Mouse (Mus musculus) large intestine, adult 2 months (tissue): Measurements from ENCODE around the gene Kcnq5. TPM values are rescaled to one million over a fixed set of nuclear protein-coding genes. Genes with fewer than 3 reads are reported as not detected.

Experiments used
- DNase-seq: peaks from one replicate; pipeline ENCODE4 v3.0.0-alpha.2; 2012; ENCODE audit warnings: low read depth, low spot score
- WGBS: fragments of 180-500 bp; shearing (Covaris S2); methylation state at CpG from one replicate; pipeline ENCODE4 v1.1.7; 2018; 5-methylcytosine and 5-hydroxymethylcytosine counted together
- polyA plus RNA-seq: library from polyadenylated mRNA; depleted of rRNA; stranded (reverse); fragments of >200 nt; gene quantifications from 2 replicates; pipeline ENCODE4 v1.2.3, GENCODE M21; 2012; rRNA removed

The Kcnq5 gene
- polyA plus RNA-seq: 0.11 and 0.16 TPM in 2 replicates

DNA sequence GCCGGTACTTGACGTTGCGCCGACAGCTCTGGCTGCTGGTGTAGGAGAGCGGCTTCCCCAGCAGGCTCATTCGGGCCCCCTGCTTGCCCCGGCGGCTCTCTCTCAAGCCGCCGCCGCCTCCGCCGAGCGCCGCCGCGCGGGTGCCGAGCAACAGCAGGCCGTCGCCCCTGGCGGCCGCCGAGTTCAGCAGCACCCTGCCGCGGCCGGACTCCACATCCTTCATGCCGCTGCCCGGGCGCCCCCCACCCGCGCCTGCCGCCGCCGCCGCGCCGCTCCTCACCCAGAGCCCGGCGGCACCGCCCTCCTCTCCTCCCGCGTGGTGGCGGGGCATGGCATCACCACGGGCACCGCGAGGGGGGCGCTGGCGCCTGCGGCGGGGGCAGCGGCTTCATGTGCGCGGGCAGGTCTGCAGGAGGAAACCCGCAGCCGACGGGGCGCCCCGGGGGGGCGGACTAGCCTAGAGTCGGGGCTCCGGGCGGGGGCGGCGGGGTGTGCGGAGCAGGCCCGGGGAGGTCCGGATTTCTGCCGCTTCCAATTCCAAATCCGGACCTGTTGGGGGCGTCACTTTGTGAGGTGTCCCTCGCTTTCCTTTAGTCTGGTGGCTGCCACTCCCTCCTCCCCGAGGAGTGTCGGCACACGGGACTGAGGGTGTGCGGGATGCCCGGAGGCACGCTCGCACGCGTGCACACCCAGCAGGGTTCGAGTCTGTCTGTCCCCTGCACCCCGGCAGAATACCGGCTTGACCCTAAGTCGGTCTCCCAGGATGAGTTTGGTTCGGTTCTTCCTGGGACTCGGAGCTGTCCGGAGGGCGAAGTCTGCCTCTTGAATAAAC, at the start of gene Kcnq5:
Gene Kcnq5 (minus strand): TSS at position 692 of the 832 bp plus-strand sequence.
- DNase-seq: no peak
- WGBS: 3% methylated on average over 89 of the region's 89 CpGs

DNA sequence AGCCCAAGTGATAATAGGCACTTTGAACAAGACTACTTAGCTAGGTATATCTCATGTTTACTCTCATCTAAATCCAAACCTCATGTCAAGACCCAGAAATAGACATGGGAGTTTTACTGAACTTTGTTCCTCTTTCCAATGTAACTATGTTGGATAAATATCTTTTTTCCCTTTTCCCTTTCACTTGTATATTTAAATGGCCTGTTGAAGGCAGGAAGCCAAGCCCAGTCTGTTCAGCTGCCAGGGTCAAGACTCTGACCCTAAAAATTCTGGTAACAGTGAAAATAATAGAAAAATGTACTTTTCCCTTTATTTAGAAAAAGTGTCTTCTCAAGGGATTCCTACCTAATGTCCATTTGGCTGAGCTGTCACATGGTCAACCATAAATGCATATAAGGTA, 18.0 kb upstream of the Kcnq5 start:
- no peak for DNase-seq

DNA sequence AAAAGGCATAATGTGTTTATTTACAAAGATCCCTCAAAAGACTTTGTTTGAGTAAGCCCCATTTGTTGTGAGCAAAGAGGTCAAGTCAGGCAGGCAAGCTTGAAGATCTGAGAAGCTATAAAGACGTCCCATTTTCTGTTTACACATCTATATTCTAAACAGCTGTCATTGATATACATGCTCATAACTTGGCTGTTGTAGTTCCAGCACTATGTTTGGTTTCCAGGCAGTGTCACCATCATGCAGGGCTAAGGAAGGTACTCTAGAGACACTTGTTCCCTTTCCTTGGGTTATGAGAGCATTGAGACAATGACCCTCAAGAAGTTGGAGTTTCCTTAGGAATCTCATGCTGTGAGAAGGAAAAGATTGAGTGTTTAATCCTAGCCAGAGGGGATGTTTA, 17.6 kb upstream of the Kcnq5 start:
- 10% methylated on average over 1 of the region's 1 CpGs for WGBS
- no peak for DNase-seq

DNA sequence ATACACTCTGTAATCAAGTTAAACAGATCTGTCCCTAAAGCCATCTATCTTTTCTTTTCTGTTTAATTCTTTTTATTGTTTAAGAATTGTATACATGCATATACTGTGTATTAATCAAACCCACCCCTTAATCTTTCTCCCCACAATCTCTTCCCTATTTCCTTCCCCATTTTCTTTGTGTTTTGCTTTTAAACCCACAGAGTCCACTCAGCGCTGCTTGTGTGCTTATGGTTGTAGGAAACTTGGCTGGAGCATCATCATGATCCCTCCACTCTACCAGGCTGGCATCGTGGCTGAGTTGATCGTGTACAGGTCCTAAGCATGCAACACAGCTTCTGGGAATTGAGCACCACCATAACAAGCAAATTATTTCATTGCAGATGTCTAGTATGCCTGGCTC, 12.3 kb upstream of the Kcnq5 start:
- DNase-seq: no peak
- WGBS: 77% methylated on average over 3 of the region's 3 CpGs

DNA sequence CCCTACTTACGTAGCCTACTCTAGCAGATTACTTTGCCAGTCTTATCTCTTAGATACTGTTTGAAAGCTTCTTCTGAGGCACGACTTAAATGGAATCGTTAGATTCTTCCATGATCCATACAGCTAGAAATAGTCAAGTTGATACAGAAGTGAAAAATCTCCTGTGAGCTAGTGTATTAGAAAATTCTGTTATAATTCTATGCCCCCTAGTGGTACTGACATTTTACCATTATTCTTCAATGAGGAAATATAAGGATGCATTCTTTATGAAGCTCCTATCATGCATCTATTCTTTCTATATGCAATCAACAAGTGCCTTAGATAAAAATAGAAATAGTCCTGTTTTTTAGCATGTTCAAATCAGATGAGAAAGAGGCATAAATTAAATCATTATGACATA, 5.4 kb upstream of the Kcnq5 start:
- DNase-seq: no peak
- WGBS: 76% methylated on average over 3 of the region's 3 CpGs

DNA sequence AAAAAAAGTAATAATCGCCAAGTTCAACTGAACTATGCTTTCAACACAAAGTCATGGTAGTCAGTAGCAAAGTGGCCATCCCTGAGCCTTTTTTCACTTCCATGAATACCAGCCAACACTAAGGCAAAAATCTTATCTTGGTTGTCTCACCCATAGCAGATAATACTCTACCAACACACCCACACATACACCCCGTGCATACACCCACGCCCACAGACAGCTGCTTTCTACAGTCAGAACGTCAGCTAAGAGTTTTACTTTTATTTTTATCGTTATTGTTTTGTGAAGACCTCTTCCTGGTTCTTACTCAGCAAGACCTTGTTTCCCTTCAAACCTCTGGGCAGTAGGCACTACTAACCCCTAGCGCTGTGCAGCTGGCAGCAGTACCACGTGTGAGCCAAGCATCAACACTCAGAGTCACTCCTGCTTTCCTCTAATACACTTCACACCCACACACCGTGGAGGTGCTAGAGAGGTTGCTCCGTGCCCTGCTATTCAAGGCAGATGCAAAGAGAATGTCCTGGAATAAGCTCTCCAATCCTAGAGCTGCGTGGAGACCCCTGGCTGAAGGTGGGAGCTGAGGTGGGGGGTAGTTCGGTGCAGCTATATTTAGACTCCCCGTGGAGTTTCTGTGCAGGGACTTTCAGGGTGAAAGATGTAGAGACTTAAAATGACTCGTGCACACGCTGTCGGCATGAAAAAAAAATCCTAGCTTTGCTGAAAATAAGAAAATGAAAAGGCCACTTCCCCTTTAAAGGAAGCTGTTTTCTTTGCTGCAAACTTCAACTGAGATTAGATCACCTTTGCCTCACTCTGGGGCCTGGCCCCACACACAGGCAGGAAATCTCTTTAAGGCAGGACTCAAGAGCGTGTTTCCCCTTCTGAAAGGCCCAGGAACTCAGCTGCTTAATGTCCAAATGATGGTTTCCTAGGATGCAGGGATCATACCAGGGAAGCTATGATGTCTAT, 1.4 kb upstream of the Kcnq5 start:
- DNase-seq: no peak
- WGBS: 46% methylated on average over 16 of the region's 16 CpGs

DNA sequence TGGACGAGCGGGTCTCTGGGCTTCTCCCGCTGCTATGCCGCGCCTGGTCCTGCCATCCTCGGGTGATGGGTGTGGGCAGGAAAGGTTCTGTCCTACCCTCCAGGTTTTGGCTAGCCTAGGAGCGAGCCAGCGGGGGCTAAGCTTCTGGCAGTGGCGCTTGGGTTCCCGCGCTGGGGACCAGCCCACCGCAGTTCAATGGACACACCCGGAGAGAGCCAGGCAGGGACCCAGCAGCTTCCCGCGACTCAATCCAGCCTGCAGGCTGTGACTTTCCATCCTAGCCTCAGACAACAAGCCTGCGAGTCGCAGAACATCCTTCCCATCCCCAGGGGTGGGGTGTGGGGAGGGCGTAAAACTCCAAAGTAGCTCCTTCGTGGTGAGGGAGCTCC, 335 bp upstream of the Kcnq5 start:
- WGBS: 2% methylated on average over 19 of the region's 19 CpGs
- no peak for DNase-seq

DNA sequence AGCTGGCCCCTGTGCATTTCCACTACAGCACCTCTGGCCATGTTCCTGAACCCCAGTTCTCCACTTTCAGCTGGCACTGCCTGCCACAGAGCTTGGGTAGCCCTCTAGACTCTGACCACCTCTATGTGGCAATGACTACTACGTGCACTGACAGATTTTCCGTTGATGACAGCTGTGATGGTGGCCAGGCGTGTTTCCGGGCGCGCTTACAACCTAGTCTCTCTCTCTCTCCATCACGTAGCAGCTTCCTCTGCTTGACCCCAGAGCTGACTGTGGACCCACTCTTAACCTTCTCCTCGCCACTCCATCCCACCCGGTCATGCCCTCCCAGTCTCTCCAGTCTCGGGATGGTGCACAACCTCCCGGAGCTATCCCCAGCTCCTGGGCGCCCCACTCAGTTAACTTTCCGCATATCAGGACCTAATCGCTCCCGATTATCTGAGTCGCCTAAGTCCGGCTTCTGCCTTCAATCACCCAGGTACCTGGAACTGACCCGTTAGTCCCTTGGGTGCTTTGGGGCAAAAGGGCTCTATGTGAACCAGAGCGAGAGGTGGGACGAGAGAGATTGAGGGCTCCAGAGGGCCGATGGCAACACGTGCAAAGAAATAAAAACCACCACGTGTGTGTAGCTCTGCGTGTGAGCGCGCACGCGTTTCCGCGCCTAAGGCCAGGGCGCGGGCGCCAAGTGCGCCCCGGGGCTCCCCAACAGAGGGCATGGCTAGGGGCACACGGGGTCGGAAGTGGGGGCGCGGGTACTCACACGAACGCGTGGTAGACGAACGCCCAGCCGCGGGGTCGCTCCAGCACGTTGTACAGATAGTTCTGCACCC, 1.1 kb downstream of the Kcnq5 start:
- 2% methylated on average over 48 of the region's 48 CpGs for WGBS
- DNase-seq: no peak

DNA sequence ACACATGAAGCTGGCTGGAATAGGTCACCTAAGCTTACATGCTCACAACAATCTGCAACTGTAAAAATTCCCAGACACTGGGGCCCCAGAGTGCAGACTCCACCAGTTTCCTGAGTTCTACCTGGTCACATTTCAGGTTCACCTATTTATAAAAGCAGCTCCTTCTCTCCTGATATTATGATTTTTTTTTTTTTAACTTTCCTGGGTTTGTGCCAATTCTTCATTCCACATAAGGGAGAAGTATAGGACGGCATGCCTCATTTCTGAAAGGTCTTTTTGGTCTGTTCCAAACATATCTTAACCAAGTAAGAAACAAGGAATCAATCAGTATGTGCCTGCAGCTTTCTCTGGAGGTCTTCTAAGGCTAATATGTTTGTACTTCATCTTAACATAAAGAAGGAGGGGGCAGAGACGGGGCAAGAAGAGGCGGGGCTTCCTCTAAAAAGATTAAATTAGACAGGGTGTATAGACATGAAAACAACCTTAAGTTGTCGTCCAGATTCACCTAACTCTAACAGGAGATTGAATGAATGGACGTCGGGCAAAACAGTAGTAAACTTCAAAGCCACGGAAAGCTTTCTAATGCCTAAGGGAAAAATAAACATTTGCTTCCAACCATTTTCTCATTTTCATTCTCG, 2.0 kb downstream of the Kcnq5 start:
- WGBS: 11% methylated on average over 8 of the region's 8 CpGs
- DNase-seq: no peak

DNA sequence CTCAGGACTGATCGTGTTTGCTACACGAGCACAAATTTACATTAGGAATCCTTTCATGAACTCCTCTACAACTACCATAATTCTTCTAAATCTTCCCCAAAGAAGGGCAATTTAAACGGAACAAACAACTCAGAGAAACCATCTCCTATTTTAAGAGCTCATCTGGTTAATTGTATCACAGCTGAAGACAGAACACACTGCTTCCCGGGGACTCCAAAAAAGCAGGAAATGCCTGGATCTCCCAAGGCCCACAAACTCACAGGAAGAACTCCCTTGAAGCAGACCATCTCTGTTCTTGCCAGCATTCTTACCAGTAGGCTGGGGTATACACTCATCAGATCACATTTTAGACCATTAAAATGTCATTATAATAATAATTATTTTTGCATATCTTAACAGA, 3.7 kb downstream of the Kcnq5 start:
- WGBS: 48% methylated on average over 4 of the region's 4 CpGs
- DNase-seq: no peak

DNA sequence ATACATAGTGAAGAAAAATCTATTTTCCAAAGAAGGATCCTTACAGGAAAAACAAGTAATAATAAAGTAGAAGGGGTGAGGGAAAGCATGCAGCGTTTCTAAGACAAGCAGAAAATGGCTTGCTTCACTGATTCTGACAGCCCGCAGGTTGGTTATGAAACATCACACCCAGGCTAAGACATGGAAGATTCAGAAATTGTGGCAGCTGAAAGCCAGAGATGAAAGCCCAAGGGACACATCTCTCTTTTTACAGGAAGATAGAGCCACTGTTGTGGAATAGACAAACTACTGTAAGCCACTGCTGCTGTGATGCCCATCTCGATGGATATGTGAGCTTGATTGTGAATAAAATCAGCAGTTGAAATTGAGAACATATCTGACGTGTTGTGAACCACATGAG, 20.9 kb downstream of the Kcnq5 start:
- DNase-seq: no peak
- WGBS: 76% methylated on average over 4 of the region's 4 CpGs

DNA sequence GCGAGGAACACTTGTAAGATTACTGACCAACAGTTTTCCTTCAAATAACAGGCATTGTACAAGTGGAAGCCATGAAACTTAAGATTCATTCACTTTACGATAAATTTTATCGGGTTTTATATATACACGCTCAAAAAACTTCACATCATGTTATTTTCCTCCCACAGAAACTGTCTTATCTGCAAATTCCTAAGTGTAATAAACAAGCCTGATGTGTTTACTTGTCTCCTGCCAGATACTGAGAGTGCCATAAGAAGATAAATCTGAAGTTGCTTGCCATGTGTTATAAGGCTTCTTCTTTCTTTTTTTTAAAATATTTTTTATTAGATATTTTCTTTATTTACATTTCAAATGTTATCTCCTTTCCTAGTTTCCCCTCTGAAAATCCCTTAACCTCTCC, 34.6 kb downstream of the Kcnq5 start:
- WGBS: 65% methylated on average over 4 of the region's 4 CpGs

DNA sequence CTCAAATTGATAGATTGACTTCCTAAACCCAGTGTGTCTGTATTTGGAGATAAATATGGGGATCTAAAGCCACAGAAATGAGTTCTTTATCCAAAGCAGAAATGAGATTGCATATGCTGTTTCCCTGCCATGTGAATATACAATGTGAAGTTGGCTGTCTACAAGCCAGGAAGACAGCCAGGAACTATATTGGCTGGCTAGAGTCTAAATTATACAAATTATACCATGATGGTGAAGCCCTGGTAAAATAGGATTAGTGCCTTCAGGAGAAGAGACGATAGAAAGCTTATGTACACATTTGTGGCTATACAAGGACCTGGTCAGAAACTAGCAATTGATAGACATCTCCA, 38.5 kb downstream of the Kcnq5 start:
- 85% methylated on average over 1 of the region's 1 CpGs for WGBS
- no peak for DNase-seq

More for the DNA sequence above, 34.6 kb downstream of the Kcnq5 start:
- no peak for DNase-seq

DNA sequence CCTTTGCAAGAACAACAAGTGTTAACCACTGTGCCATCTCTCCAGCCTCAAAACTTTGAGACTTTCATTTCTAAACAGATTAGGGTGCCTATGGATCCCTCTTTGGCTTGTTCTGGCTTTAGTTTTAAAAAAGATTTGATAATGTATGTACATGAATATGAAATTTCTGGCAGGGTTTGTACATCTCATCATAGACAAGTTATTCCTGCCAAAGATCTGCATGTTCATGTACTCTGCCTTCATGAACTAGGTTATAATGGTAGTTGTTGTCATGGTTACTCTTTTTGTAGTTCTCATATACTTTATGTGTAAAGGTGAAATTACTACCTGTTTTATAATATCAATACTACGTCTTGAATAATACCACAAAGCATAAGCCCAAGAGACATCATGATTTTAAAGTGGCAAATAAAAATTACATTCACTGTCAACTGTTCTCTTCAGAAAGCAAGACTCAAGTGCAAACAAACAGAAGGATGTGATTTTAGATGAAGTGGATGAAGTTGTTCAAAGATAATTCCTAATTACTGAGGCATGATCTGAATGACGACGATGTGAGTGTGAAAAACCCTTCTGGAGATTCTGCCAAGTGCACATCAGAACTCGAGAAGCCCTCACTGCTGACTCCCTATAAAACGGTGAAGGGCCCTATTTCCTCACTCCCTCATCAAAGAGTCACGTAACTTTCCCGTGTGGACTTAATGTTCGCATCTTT, 39.0 kb downstream of the Kcnq5 start:
- WGBS: 76% methylated on average over 8 of the region's 8 CpGs

DNA sequence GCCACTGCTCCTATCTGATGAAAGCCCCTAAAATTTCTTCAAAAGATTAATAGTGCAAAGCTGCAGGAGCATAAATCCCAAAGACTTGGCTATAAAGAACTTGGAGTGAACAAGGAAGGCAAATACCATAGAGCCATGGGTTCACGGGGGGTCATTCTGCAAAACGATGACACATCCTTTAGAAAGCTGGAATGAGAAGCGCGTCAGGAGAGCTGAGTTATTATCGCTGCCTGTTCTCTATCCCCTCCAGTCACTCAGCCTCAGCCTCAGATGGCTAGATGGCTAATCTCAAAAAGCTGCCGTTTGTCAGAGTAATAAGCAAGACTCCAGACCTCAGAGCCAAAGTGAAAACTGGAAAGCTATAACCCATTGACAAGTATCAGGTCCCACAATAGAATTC, 42.5 kb downstream of the Kcnq5 start:
- WGBS: 70% methylated on average over 6 of the region's 6 CpGs
- no peak for DNase-seq

More for the DNA sequence above, 39.0 kb downstream of the Kcnq5 start:
- no peak for DNase-seq

DNA sequence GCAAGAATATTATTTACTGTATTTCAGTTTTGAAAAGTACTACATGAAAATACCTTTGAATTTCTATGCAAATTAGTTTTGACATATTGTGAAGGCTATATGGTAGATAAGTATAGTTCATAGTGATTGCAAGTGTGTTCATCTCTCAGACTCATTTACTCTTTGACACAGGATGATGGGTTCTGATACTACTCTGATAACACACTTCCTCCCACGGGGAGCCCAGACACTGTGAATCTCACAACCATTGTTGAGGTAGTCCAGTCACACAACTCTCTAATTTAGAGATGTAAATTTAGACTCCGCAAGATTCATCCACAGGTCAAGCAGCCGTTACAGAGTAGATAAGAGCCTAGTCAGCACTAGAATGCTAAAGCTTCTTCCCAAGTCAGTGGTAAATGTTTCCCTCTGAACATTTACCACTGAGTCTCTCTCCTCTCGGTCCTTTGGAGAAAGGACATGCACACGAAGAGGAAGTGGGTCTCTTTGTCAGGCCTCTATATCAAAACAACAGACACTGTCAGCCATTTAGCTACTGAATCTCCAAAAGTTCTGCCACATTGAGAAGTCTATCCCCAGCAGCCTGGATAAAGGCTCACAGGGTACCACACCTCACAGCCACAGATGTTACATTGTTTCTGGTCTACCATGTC, 65.5 kb downstream of the Kcnq5 start:
- 55% methylated on average over 5 of the region's 5 CpGs for whole genome bisulfite sequencing
- DNase-seq: no peak

DNA sequence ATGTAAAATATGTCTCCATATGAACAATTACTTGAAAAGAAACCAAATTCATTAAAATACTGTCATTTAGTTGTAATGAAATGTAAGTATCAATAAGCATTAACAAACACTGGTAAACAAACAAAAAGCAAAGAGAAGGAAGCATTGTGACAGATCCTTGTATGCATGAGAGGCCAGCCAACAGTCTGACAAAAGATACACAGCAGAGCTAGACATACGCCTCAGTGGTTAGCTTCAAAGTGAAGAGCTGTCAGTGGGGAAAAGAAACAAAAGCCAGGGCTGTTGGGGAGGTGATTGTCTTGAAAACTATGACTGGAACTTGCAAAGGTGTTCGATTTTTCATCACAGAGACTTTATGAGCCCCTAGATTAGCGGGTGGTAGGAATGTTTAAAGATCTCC, 78.0 kb downstream of the Kcnq5 start:
- no peak for DNase-seq
- 57% methylated on average over 3 of the region's 3 CpGs for WGBS

DNA sequence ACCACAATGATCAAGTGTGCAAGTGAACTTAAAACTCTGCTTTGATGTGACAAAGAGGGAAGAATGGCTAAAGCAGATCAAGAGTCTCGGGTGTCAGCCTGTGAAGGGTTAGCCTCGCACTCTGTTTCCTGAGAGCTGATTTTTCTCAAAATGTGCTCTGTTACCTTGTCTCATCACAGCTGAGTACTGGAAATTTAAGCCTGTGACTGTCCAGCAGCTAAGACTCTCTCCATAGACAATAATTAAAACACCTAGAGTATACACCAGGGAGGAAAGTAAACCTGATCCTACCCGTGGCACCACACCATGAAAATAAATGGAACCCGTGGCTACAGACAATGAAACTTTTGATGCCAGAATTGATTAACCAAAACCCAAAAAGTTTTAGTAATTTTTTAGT, 90.9 kb downstream of the Kcnq5 start:
- no peak for DNase-seq
- 54% methylated on average over 4 of the region's 4 CpGs for WGBS
